Mouse (Mus musculus): ENCODE results near the gene Orc1. TPM values are rescaled to one million over a fixed set of nuclear protein-coding genes. Genes with fewer than 3 reads are reported as not detected.

The Orc1 gene
- polyA plus RNA-seq, 1 experiment from 2014 or later: 2.4 TPM

- ATAC-seq: no peak
Observed at GRCm38 (mm10) chr4:108630096-108630495, 50.9 kb downstream of the Orc1 start.

GRCm38 (mm10) chr4:108631616-108632015 lies 52.4 kb downstream of the Orc1 start:
- H3K27ac ChIP-seq (ENCODE audit: low read length): no peak overlapping the region
- H3K4me1 ChIP-seq (replicated peaks; ENCODE audit: control insufficient read depth, insufficient read depth, low read length): no peaks in the 10 kb centered on the region
- H3K4me2 ChIP-seq (ENCODE audit: low read length): no peak overlapping the region
- ATAC-seq: no peak
- no peak overlapping the region for H3K4me3 ChIP-seq (replicated peaks; ENCODE audit: low read length)
- H3K27me3 ChIP-seq (replicated peaks; ENCODE audit: control insufficient read depth, insufficient read depth, low read length): no peaks in the 10 kb centered on the region
- 94% methylated on average over 4 of the region's 4 CpGs for WGBS
- peaks cover 34% of the 10 kb centered on the region for H3K36me3 ChIP-seq (ENCODE audit: control insufficient read depth, insufficient read depth)
- no peaks in the 10 kb centered on the region for H3K9me3 ChIP-seq (ENCODE audit: control insufficient read depth, low read length)
- H3K9ac ChIP-seq (replicated peaks; ENCODE audit: low read depth, low read length): no peak overlapping the region

More at GRCm38 (mm10) chr4:108630096-108630495, 50.9 kb downstream of the Orc1 start:
- Histone ChIP-seq H3K4me2 (ENCODE audit: low read length) (no peak overlapping the region), H3K36me3 (ENCODE audit: control insufficient read depth, insufficient read depth) (peaks cover 34% of the 10 kb centered on the region), H3K9me3 (ENCODE audit: control insufficient read depth, low read length) (no peaks in the 10 kb centered on the region), H3K9ac (replicated peaks; ENCODE audit: low read depth, low read length) (no peak overlapping the region), H3K27me3 (replicated peaks; ENCODE audit: control insufficient read depth, insufficient read depth, low read length) (no peaks in the 10 kb centered on the region), H3K4me3 (replicated peaks; ENCODE audit: low read length) (no peak overlapping the region), H3K4me1 (replicated peaks; ENCODE audit: control insufficient read depth, insufficient read depth, low read length) (no peaks in the 10 kb centered on the region), H3K27ac (ENCODE audit: low read length) (no peak overlapping the region)
- 95% methylated on average over 9 of the region's 9 CpGs for WGBS

DNA sequence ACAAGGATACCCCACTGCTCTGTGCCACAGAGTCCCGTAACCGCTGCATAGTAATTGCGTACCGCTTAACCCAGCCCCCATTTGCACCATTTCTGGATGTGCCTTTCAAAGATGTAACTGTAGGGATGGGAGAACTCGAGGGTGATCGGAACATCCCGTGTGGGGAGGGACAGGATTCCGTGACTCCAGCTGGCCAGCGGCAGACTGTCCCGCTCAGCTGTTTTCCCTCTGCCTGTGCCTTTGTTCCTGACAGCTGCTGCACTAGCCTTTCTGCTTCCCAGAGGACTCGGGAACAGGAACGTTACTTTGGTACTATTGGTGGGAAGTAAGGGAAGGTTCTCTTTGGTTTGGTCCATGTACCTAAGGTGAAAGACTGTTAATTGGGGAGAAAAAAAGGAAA lies 54.5 kb downstream of the Orc1 start:
- WGBS: 79% methylated on average over 12 of the region's 12 CpGs
- H3K9ac ChIP-seq (replicated peaks; ENCODE audit: low read depth, low read length): no peak overlapping the region
- ATAC-seq: no peak

DNA sequence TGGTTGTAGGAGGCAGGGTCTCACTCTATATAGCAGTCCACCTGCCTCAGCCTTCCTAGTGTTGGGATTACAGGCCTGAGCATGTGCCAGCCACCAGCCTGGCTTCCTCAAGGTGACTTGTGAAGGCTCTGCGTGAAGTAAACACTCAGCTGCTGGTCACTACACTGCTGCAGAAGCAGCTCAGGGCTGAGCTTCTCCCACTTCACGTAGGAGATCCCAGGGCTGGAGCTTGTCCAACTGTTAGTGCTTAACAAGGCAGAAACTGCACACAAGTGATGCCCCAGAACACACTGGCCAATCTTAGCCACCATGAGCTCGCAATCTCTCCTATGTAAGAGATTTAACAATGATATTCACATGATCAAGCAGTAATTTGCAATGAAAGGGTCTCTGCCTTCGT lies 55.5 kb downstream of the Orc1 start:
- no peak overlapping the region for H3K27ac ChIP-seq (ENCODE audit: low read length)
- H3K36me3 ChIP-seq (ENCODE audit: control insufficient read depth, insufficient read depth): peaks cover 16% of the 10 kb centered on the region; the same call in 1 of the 2 replicates
- H3K4me2 ChIP-seq (ENCODE audit: low read length): no peak overlapping the region
- WGBS: 55% methylated on average over 4 of the region's 4 CpGs
- no peaks in the 10 kb centered on the region for H3K9me3 ChIP-seq (ENCODE audit: control insufficient read depth, low read length)
- no peak overlapping the region for H3K9ac ChIP-seq (replicated peaks; ENCODE audit: low read depth, low read length)
- ATAC-seq: no peak
- H3K4me3 ChIP-seq (replicated peaks; ENCODE audit: low read length): no peak overlapping the region
- no peaks in the 10 kb centered on the region for H3K27me3 ChIP-seq (replicated peaks; ENCODE audit: control insufficient read depth, insufficient read depth, low read length)
- no peaks in the 10 kb centered on the region for H3K4me1 ChIP-seq (replicated peaks; ENCODE audit: control insufficient read depth, insufficient read depth, low read length)

More for the DNA sequence above, 54.5 kb downstream of the Orc1 start:
- Histone ChIP-seq H3K27ac (ENCODE audit: low read length) (no peak overlapping the region), H3K9me3 (ENCODE audit: control insufficient read depth, low read length) (no peaks in the 10 kb centered on the region), H3K4me1 (replicated peaks; ENCODE audit: control insufficient read depth, insufficient read depth, low read length) (no peaks in the 10 kb centered on the region), H3K27me3 (replicated peaks; ENCODE audit: control insufficient read depth, insufficient read depth, low read length) (no peaks in the 10 kb centered on the region), H3K36me3 (ENCODE audit: control insufficient read depth, insufficient read depth) (peaks cover 20% of the 10 kb centered on the region), H3K4me3 (replicated peaks; ENCODE audit: low read length) (no peak overlapping the region), H3K4me2 (ENCODE audit: low read length) (no peak overlapping the region)

- Histone ChIP-seq H3K27ac (ENCODE audit: low read length) (no peak overlapping the region), H3K9ac (replicated peaks; ENCODE audit: low read depth, low read length) (no peak overlapping the region), H3K4me1 (replicated peaks; ENCODE audit: control insufficient read depth, insufficient read depth, low read length) (no peaks in the 10 kb centered on the region), H3K4me3 (replicated peaks; ENCODE audit: low read length) (no peak overlapping the region), H3K27me3 (replicated peaks; ENCODE audit: control insufficient read depth, insufficient read depth, low read length) (no peaks in the 10 kb centered on the region), H3K36me3 (ENCODE audit: control insufficient read depth, insufficient read depth) (peaks cover 14% of the 10 kb centered on the region; the same call in 1 of the 2 replicates), H3K4me2 (ENCODE audit: low read length) (no peak overlapping the region), H3K9me3 (ENCODE audit: control insufficient read depth, low read length) (no peaks in the 10 kb centered on the region)
- ATAC-seq: no peak
Observed at GRCm38 (mm10) chr4:108635101-108635500, 55.9 kb downstream of the Orc1 start.

GRCm38 (mm10) chr4:108637721-108638120 lies 58.5 kb downstream of the Orc1 start:
- Histone ChIP-seq H3K4me1 (replicated peaks; ENCODE audit: control insufficient read depth, insufficient read depth, low read length) (no peaks in the 10 kb centered on the region), H3K27ac (ENCODE audit: low read length) (no peak overlapping the region), H3K9ac (replicated peaks; ENCODE audit: low read depth, low read length) (no peak overlapping the region), H3K36me3 (ENCODE audit: control insufficient read depth, insufficient read depth) (peaks cover 8% of the 10 kb centered on the region; the same call in 1 of the 2 replicates), H3K9me3 (ENCODE audit: control insufficient read depth, low read length) (no peaks in the 10 kb centered on the region), H3K27me3 (replicated peaks; ENCODE audit: control insufficient read depth, insufficient read depth, low read length) (no peaks in the 10 kb centered on the region), H3K4me3 (replicated peaks; ENCODE audit: low read length) (no peak overlapping the region), H3K4me2 (ENCODE audit: low read length) (no peak overlapping the region)
- no peak for ATAC-seq
- WGBS: 82% methylated on average over 3 of the region's 3 CpGs

DNA sequence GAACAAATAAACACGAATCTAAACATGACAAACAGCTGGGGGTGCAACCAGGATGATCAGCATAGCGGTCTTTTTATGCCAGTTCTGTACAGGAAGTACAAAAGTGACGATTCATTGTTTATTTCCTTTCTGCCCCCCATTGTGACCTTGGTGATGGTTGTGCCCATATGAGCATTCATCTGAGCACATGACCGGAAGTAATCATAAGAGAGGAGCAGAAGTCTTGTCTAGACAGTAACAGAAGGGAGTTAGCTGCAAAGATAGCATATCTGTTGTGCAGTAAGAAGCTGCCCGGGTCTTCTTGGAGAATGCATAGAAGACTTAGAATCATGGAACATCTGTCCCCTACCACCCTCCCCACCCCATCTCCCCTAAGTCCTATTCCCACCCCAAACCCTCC lies 59.5 kb downstream of the Orc1 start:
- Histone ChIP-seq H3K9ac (replicated peaks; ENCODE audit: low read depth, low read length) (no peak overlapping the region), H3K4me3 (replicated peaks; ENCODE audit: low read length) (no peak overlapping the region), H3K4me1 (replicated peaks; ENCODE audit: control insufficient read depth, insufficient read depth, low read length) (no peaks in the 10 kb centered on the region), H3K4me2 (ENCODE audit: low read length) (no peak overlapping the region), H3K36me3 (ENCODE audit: control insufficient read depth, insufficient read depth) (peaks cover 2% of the 10 kb centered on the region; the same call in 1 of the 2 replicates), H3K27me3 (replicated peaks; ENCODE audit: control insufficient read depth, insufficient read depth, low read length) (no peaks in the 10 kb centered on the region), H3K27ac (ENCODE audit: low read length) (no peak overlapping the region), H3K9me3 (ENCODE audit: control insufficient read depth, low read length) (no peaks in the 10 kb centered on the region)
- 88% methylated on average over 5 of the region's 5 CpGs for WGBS
- no peak for ATAC-seq

- Histone ChIP-seq H3K27ac (ENCODE audit: low read length) (no peak overlapping the region), H3K9me3 (ENCODE audit: control insufficient read depth, low read length) (no peaks in the 10 kb centered on the region), H3K36me3 (ENCODE audit: control insufficient read depth, insufficient read depth) (peaks cover 6% of the 10 kb centered on the region), H3K4me2 (ENCODE audit: low read length) (no peak overlapping the region), H3K4me3 (replicated peaks; ENCODE audit: low read length) (no peak overlapping the region), H3K4me1 (replicated peaks; ENCODE audit: control insufficient read depth, insufficient read depth, low read length) (no peaks in the 10 kb centered on the region), H3K27me3 (replicated peaks; ENCODE audit: control insufficient read depth, insufficient read depth, low read length) (no peaks in the 10 kb centered on the region), H3K9ac (replicated peaks; ENCODE audit: low read depth, low read length) (no peak overlapping the region)
- ATAC-seq: no peak
- 71% methylated on average over 2 of the region's 2 CpGs for WGBS
Observed at GRCm38 (mm10) chr4:108664407-108664806, 85.2 kb downstream of the Orc1 start.
